Mouse (Mus musculus) retina, adult 2 months (tissue): ENCODE results near the gene Il1rap.

ENCODE experiments used
- DNase-seq: peaks from one replicate; pipeline ENCODE4 v3.0.0-alpha.2; 2012; ENCODE audit warnings: low read depth, low spot score

The Il1rap gene

GRCm38 (mm10) chr16:26581048-26581912 is at the start of gene Il1rap:
Gene Il1rap (plus strand): TSS chr16:26581704.
- peak; percentile 29 for DNase-seq

- no peak for DNase-seq
Measured at GRCm38 (mm10) chr16:26532287-26532686, 49.2 kb upstream of the Il1rap start.

- no peak for DNase-seq
Measured at GRCm38 (mm10) chr16:26546170-26546878, 35.2 kb upstream of the Il1rap start.

- no peak for DNase-seq
Measured at GRCm38 (mm10) chr16:26546879-26547206, 34.7 kb upstream of the Il1rap start.

- no peak for DNase-seq
Measured at GRCm38 (mm10) chr16:26549221-26549620, 32.3 kb upstream of the Il1rap start.

GRCm38 (mm10) chr16:26552234-26552633 is 29.3 kb upstream of the Il1rap start:
- no peak for DNase-seq

GRCm38 (mm10) chr16:26558797-26559196 is 22.7 kb upstream of the Il1rap start:
- no peak for DNase-seq

GRCm38 (mm10) chr16:26561743-26562142 is 19.8 kb upstream of the Il1rap start:
- DNase-seq, result no peak

GRCm38 (mm10) chr16:26562771-26563170 is 18.7 kb upstream of the Il1rap start:
- DNase-seq, result no peak

GRCm38 (mm10) chr16:26569387-26569978 is 12.0 kb upstream of the Il1rap start:
- DNase-seq, result no peak

- no peak for DNase-seq
Measured at GRCm38 (mm10) chr16:26571836-26572235, 9.7 kb upstream of the Il1rap start.

- no peak for DNase-seq
Measured at GRCm38 (mm10) chr16:26574173-26574572, 7.3 kb upstream of the Il1rap start.

GRCm38 (mm10) chr16:26581913-26582376 is 441 bp downstream of the Il1rap start:
- DNase-seq, result no peak

GRCm38 (mm10) chr16:26585806-26586205 is 4.3 kb downstream of the Il1rap start:
- DNase-seq, result no peak

- no peak for DNase-seq
Measured at GRCm38 (mm10) chr16:26590897-26591570, 9.5 kb downstream of the Il1rap start.

- DNase-seq, result no peak
Measured at GRCm38 (mm10) chr16:26596440-26596839, 14.9 kb downstream of the Il1rap start.

- DNase-seq, result no peak
Measured at GRCm38 (mm10) chr16:26597307-26597706, 15.8 kb downstream of the Il1rap start.

GRCm38 (mm10) chr16:26598591-26598990 is 17.1 kb downstream of the Il1rap start:
- no peak for DNase-seq

- DNase-seq, result no peak
Measured at GRCm38 (mm10) chr16:26601482-26601881, 20.0 kb downstream of the Il1rap start.

- no peak for DNase-seq
Measured at GRCm38 (mm10) chr16:26604621-26605020, 23.1 kb downstream of the Il1rap start.

GRCm38 (mm10) chr16:26608003-26608402 is 26.5 kb downstream of the Il1rap start:
- no peak for DNase-seq

GRCm38 (mm10) chr16:26610508-26610907 is 29.0 kb downstream of the Il1rap start:
- DNase-seq, result no peak
